Mouse (Mus musculus) liver, embryonic 14.5 days (tissue): ENCODE measurements at regions not wholly inside any gene's neighbourhood (a gene's known extent, or its start where the extent isn't known, plus 50 kb on each side); places are given as distances from the start of the nearest gene placed in this dataset.
"Not testable (repeated sequence)": the region's sequence is repeated elsewhere in the genome, so short reads cannot be mapped to it uniquely, and the experiment has no call there.

Experiments
- ATAC-seq: fragments of 200-750 bp; cut with Nextera tagmentation; 2 replicates; pipeline ENCODE4 v1.8.0; 2017; ENCODE audit warnings: moderate number of reproducible peaks, mild to moderate bottlenecking, moderate library complexity; ENCODE audit not compliant: insufficient read depth
- DNase-seq, 3 experiments: peaks; one replicate each; pipeline ENCODE4 v3.0.0-alpha.2; 2012 to 2013; ENCODE audit warnings: low read depth in 3 of 3, low spot score in 3 of 3
- H3K27ac ChIP-seq: fragments of 300-500 bp; sonication (generic); 2 replicates; pipeline ENCODE4 v1.5.1; 2014; ENCODE audit warnings: moderate library complexity, mild to moderate bottlenecking, control low read depth, inconsistent platforms
- H3K27me3 ChIP-seq: fragments of 300-500 bp; sonication (generic); 2 replicates; pipeline ENCODE4 v1.6.1; 2014; ENCODE audit warnings: mild to moderate bottlenecking, low read length, moderate library complexity; ENCODE audit not compliant: control insufficient read depth, insufficient read depth
- H3K36me3 ChIP-seq: fragments of 300-500 bp; sonication (generic); replicated peaks from 2 replicates; pipeline ENCODE4 v1.6.1; 2014; ENCODE audit warnings: low read depth; ENCODE audit not compliant: control insufficient read depth, insufficient read depth
- H3K4me1 ChIP-seq, 2 experiments: fragments of 200-500 bp in 1 of 2; fragments of 300-500 bp in 1 of 2; sonication (generic) in 1 of 2; replicated peaks; 2 replicates each; pipeline ENCODE4 v1.6.1; 2012 to 2014; ENCODE audit warnings: antibody characterized with exemption in 1 of 2, inconsistent platforms in 1 of 2, low read length in 1 of 2; ENCODE audit not compliant: control insufficient read depth in 2 of 2, insufficient read depth in 2 of 2
- H3K4me2 ChIP-seq: fragments of 300-500 bp; sonication (generic); 2 replicates; pipeline ENCODE4 v1.6.1; 2014; ENCODE audit warnings: low read depth, mild to moderate bottlenecking, control low read depth, moderate library complexity
- H3K4me3 ChIP-seq, 2 experiments: fragments of 200-500 bp in 1 of 2; fragments of 300-500 bp in 1 of 2; sonication (generic) in 1 of 2; 2 replicates each; pipeline ENCODE4 v1.5.1; 2012 to 2014; ENCODE audit warnings: low read depth in 2 of 2, low read length in 2 of 2, mild to moderate bottlenecking in 2 of 2, control low read depth in 1 of 2, inconsistent platforms in 1 of 2, moderate library complexity in 1 of 2; ENCODE audit not compliant: insufficient read depth in 1 of 2
- H3K9ac ChIP-seq: fragments of 300-500 bp; sonication (generic); replicated peaks from 2 replicates; pipeline ENCODE4 v1.6.1; 2014; ENCODE audit warnings: mild to moderate bottlenecking, control low read depth, moderate library complexity
- H3K9me3 ChIP-seq: fragments of 300-500 bp; sonication (generic); 2 replicates; pipeline ENCODE4 v1.6.1; 2016; ENCODE audit warnings: low read length, mixed read lengths; ENCODE audit not compliant: control insufficient read depth
- CTCF ChIP-seq: IDR thresholded peaks from 2 replicates; pipeline ENCODE4 v1.5.1; 2016; ENCODE audit warnings: antibody characterized with exemption, low read depth, control low read depth
- EP300 ChIP-seq: IDR thresholded peaks from 2 replicates; pipeline ENCODE4 v1.6.1; 2016; ENCODE audit warnings: antibody characterized with exemption, low read depth
- WGBS: fragments of 180-500 bp; shearing (Covaris S2); extraction: QIAGEN DNeasy Blood & Tissue Kit; methylation state at CpG from one replicate; pipeline ENCODE4 v1.1.7; 2014; ENCODE audit not compliant: insufficient replicate concordance; 5-methylcytosine and 5-hydroxymethylcytosine counted together

GRCm38 (mm10) chr12:45184510-45184909, 110.0 kb upstream of the Stxbp6 start:
- Histone ChIP-seq H3K27ac (no peak overlapping the region), H3K27me3 (no peaks in the 10 kb centered on the region), H3K4me2 (no peak overlapping the region), H3K4me1 (no peaks in the 10 kb centered on the region), H3K4me3 (no peak overlapping the region), H3K9me3 (no peaks in the 10 kb centered on the region), H3K9ac (no peak overlapping the region), H3K36me3 (no peaks in the 10 kb centered on the region)
- WGBS, result 65% methylated on average over 3 of the region's 3 CpGs
- DNase-seq (no peak), ATAC-seq (no peak)
- TF ChIP-seq CTCF, result no peak
- no peak for TF ChIP-seq EP300

GRCm38 (mm10) chr12:45177454-45177853, 102.9 kb upstream of the Stxbp6 start:
- TF ChIP-seq EP300 (no peak), CTCF (no peak)
- 38% methylated on average over 3 of the region's 3 CpGs for WGBS

GRCm38 (mm10) chr12:45175259-45175658, 100.8 kb upstream of the Stxbp6 start:
- H3K36me3 ChIP-seq, H3K4me1 ChIP-seq, H3K9me3 ChIP-seq, H3K27ac ChIP-seq, H3K27me3 ChIP-seq, DNase-seq, H3K4me2 ChIP-seq, H3K4me3 ChIP-seq, ATAC-seq, H3K9ac ChIP-seq: not testable (repeated sequence)
- WGBS, result 30% methylated on average over 2 of the region's 2 CpGs

More at GRCm38 (mm10) chr12:45177454-45177853, 102.9 kb upstream of the Stxbp6 start:
- Histone ChIP-seq H3K4me1 (no peaks in the 10 kb centered on the region), H3K27me3 (no peaks in the 10 kb centered on the region), H3K9ac (no peak overlapping the region), H3K4me3 (no peak overlapping the region), H3K4me2 (no peak overlapping the region), H3K9me3 (no peaks in the 10 kb centered on the region), H3K36me3 (no peaks in the 10 kb centered on the region), H3K27ac (no peak overlapping the region)
- no peak for DNase-seq
- no peak for ATAC-seq

- ATAC-seq (no peak), DNase-seq (peak in 2 of 3 experiments; percentile 4 to 15)
Measured at GRCm38 (mm10) chr12:45171927-45172642, 97.6 kb upstream of the Stxbp6 start.

GRCm38 (mm10) chr12:45162011-45162410, 87.5 kb upstream of the Stxbp6 start:
- DNase-seq, result no peak
- 47% methylated on average over 4 of the region's 4 CpGs for WGBS
- H3K27ac ChIP-seq, result no peak overlapping the region
- H3K9me3 ChIP-seq, result no peaks in the 10 kb centered on the region
- H3K36me3 ChIP-seq, result no peaks in the 10 kb centered on the region
- no peak overlapping the region for H3K4me2 ChIP-seq
- H3K9ac ChIP-seq, result no peak overlapping the region
- no peaks in the 10 kb centered on the region for H3K4me1 ChIP-seq
- H3K27me3 ChIP-seq, result no peaks in the 10 kb centered on the region
- ATAC-seq, result no peak
- no peak overlapping the region for H3K4me3 ChIP-seq
- 0 out of 2 replicates have a peak, but pooled peaks have one; percentile 36 for TF ChIP-seq CTCF
- no peak for TF ChIP-seq EP300

More at GRCm38 (mm10) chr12:45171927-45172642, 97.6 kb upstream of the Stxbp6 start:
- no peaks in the 10 kb centered on the region for H3K4me1 ChIP-seq
- no peak overlapping the region for H3K9ac ChIP-seq
- H3K27me3 ChIP-seq, result no peaks in the 10 kb centered on the region
- peak; percentile 69 for TF ChIP-seq CTCF
- no peak for TF ChIP-seq EP300
- 30% methylated on average over 8 of the region's 8 CpGs for WGBS
- no peak overlapping the region for H3K4me3 ChIP-seq
- no peak overlapping the region for H3K4me2 ChIP-seq
- no peaks in the 10 kb centered on the region for H3K36me3 ChIP-seq
- H3K27ac ChIP-seq, result no peak overlapping the region
- H3K9me3 ChIP-seq, result no peaks in the 10 kb centered on the region

- H3K4me2 ChIP-seq, ATAC-seq, H3K27me3 ChIP-seq, H3K4me3 ChIP-seq, H3K36me3 ChIP-seq, H3K27ac ChIP-seq, H3K4me1 ChIP-seq, DNase-seq, H3K9me3 ChIP-seq, H3K9ac ChIP-seq: not testable (repeated sequence)
- WGBS, result 69% methylated on average over 5 of the region's 5 CpGs
Measured at GRCm38 (mm10) chr12:45161581-45161980, 87.1 kb upstream of the Stxbp6 start.
